Mouse (Mus musculus): ENCODE measurements around the gene Celf5.

Gene Celf5

GRCm38 (mm10) chr10:81482533-81482889 is at the start of gene Celf5:
Gene Celf5 (minus strand): TSS chr10:81482709.
- in situ Hi-C loops (cut with MboI), result no loop called here

GRCm38 (mm10) chr10:81526779-81527178 is 44.3 kb upstream of the Celf5 start:
- in situ Hi-C loops (cut with MboI), result no loop called here

GRCm38 (mm10) chr10:81525017-81525694 is 42.6 kb upstream of the Celf5 start:
- in situ Hi-C loops (cut with MboI), result no loop called here

DNA sequence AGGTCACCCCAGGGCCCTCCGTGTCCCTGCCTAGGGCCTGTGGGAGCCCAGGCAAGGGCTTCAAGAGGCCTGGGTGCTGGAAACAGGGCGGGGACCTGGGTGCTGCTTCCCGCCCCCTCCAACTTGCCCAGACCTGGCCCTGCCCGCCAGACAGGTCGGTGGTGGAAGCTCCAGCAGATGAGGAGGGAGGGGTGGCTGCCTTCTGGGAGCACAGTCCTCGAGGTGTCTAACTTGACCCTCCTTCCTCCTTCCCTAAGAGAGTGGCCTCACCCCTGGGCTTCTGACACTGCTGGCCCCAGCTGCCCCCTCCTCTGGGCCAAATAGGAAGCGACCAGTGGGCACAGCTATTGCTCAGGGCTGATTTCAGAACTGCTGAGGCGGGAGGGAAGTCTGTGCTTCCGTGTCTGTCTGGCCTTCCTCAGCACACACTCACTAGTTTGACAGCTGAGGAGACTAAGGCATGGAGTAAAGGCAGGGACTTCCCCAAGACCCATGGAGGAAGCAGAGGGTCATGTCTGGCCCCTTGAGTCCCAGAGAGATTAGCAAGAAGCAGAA is 41.6 kb upstream of the Celf5 start, which contains the start of gene Gna15:
Gene Gna15 (minus strand): TSS at position 175 of the 555 bp plus-strand sequence.
- in situ Hi-C loops (cut with MboI), result no loop called here

- in situ Hi-C loops (cut with MboI), result no loop called here
Measured at GRCm38 (mm10) chr10:81523570-81523969, 41.1 kb upstream of the Celf5 start.

- in situ Hi-C loops (cut with MboI), result no loop called here
Measured at GRCm38 (mm10) chr10:81523142-81523541, 40.6 kb upstream of the Celf5 start.

DNA sequence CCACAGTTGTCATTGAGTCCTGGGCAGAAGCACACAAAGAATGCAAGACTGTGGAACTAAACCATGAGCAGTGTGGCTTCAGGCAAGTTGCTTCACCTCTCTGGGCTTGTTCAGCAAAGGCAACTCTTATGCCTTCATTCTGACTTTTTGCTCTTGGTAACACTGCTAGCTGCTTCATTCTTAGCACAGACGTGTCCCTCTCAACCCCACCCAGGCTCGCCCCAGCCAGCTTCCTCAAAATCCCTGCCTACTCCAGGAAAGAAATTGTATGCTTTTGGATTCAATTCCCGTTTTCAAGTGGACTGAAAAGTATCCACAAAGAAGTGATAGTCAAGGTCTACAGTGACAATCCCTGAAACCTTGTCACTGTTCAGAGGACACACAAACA is 37.5 kb upstream of the Celf5 start:
- in situ Hi-C loops (cut with MboI), result no loop called here

- in situ Hi-C loops (cut with MboI), result no loop called here
Measured at GRCm38 (mm10) chr10:81519227-81519977, 36.9 kb upstream of the Celf5 start.

DNA sequence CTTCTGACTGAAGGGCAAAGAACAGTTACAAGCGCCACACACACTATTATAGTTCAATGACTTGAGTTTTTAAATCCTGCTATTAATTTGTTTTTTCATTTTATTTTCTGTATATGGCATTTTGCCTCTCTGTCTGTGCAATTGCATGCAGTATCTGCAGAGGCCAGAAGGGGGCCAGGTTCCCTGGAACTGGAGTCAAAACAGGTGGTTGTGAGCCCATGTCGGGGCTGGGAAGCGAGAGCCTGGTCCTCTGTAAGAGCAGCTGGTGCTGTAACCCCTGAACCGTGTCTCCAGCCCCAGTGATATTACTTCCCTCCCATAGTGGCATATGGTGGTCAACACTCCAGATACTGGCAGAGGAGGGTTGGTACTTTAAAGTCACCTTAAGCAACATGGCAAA is 36.0 kb upstream of the Celf5 start:
- in situ Hi-C loops (cut with MboI), result no loop called here

DNA sequence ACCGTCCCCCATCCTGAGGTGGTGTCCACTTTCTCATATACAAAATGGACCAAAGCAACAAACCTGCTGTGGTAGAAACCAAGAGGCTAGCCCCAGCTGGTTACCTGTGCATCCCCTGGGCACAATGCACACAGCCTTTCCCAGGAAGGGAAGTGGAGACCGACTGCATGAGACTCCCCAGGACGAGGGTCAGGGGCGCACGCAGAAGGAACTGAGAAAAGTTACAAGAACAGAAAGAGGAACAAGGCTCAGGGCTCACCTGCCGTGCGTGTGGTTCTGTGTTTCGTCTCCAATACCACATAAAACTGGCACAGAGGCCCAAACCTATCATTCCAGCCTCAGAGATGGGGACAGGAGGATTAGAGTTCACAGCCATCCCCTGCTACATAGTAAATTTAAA is 34.7 kb upstream of the Celf5 start:
- in situ Hi-C loops (cut with MboI), result no loop called here

DNA sequence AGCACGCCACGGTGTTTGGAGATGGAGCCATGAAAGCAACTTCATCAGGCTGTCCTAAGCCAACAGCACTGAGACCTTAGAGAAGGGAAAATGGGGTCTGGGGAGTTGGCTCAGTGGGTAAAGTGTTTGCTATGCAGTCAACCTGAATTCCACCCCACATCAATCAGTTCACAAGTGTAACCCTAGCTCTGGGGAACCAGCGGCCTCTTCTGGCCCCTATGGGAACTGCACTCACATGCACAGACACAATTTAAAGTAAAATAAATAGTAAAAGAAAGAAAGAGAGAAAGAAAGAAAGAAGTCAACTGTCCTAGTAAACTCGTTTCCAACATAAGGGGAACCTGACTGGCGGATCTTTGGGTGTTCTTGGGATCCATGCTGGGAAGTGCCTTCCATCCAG is 31.3 kb upstream of the Celf5 start:
- in situ Hi-C loops (cut with MboI), result no loop called here

DNA sequence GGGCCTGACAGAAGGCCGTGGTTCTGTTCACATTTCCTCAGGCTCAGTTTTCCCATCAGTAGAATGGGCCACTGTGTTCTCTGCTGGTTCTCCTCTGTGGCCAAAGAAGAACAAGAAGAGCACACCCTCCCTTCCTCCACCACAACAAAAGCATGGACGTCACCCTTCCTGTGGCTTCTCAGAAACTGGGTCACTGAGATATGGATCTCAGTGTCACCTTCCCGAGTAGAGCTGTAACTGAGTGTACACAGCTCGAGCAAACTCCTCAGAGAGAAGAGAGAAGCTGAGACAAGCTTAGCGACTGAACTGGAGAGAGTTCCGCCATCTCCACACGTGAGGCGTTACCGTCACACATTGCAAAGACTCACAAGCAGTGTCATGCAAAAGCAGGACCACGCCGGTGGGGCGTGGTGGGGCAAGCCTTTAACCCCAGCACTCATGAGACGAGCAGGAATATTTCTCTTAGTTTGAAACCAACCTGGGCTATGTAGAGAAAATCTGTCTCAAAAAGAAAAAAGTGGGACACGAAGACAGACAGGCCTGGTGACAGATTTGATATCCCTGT is 27.8 kb upstream of the Celf5 start:
- in situ Hi-C loops (cut with MboI), result no loop called here

- in situ Hi-C loops (cut with MboI), result no loop called here
Measured at GRCm38 (mm10) chr10:81507691-81508489, 25.4 kb upstream of the Celf5 start.

DNA sequence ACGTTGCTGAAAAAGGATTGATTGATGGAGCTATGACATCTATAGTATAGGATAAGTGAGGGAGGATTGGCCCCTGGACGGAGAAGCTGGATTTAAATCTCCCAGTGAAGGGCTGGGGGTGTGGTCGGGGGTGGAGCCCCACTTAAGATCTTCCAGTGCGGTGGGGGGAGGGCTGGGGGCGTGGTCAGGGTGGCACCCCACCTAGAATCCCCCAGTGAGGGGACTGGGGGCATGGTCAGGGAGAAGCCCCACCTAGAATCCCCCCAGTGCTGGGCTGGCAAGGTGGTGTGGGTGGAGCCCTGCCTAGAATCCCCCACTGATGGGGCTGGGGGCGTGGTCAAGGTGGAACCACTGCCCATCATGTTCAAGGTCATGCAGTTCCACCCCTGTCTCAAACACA is 24.6 kb upstream of the Celf5 start:
- in situ Hi-C loops (cut with MboI), result no loop called here

DNA sequence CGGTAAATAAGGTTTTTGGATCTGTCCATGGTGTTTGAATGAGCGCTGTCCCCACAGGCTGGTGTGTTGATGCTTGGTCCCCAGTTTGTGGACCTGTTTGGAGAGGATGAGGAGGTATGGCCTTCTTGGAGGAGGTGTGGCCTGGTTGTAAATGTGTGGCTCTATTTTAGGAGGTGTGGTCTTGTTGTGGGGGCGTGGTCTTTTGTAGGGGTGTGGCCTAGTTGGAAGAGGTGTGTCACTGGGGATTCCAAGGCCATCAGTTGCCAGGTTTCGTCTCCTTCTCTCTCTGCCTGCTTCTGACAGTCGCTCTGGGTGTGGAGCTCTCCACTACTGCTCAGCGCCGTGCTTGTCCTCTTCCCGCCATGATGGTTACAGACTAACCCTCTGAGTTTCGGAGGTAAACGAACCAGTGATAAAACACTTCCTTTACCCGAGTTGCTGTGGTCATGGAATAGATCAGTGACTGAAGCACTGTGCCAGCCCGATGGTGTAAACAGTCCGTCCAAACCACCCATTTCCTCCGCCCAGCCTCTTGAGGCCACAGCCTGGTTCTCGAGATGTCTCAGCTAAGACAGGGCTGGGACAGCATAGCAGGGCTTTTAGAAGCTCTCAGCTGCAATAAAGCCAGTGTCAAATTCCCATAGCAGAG is 22.6 kb upstream of the Celf5 start:
- in situ Hi-C loops (cut with MboI), result no loop called here

DNA sequence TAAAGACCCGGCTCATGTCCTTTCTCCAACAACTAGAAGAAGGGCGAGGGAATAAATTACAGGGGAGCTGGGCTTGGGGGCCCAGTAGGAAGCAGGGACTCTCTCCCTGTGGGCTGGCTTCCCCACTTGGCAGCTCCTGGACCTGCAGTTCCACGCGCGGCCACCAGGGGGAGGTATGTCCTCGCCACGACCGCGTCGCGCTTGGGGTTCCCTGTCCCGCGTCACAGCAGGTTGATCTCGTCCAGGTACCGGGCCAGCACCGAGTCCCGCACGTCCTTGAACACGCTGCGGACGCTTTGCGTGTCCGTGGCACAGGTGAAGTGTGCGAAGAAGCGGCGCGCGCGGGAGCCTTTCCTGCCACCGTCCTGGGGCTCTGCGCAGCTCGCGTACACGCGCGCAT is 20.1 kb upstream of the Celf5 start:
- in situ Hi-C loops (cut with MboI), result no loop called here

DNA sequence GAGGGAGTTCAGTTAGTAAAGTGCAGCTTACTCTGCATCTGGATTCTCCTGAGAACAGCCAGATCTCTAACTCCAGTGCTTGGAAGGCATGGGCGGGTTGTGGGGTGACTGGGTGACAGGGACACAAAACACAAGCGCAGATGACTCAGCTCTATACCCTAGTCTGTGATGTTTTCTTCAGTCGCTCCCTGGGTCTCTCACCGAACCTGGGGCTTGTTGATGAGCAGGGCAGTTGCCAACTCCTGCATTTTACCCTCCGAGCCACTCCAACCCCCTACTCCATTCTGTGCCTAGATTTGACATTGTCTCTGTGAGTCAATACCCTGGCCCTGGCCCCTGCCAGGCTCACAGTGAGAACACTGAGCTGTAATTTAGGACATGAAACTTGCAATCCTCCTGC is 19.4 kb upstream of the Celf5 start:
- in situ Hi-C loops (cut with MboI), result no loop called here

DNA sequence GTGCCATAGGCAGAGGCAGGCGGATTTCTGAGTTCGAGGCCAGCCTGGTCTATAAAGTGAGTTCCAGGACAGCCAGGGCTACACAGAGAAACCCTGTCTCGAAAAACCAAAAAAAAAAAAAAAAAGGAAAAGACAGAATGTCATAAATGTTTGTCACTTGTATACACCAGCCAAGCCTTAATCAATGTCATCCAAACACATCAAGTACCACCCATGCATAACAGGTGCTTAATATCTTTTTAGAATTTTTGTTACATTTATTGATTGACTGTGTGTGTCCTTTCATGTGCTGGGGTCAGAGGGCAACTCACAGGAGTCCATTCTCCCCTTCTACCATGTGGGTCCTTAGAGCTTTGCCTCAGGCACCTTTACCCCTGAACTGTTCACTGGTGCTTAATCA is 17.5 kb upstream of the Celf5 start, which contains the start of gene S1pr4:
Gene S1pr4 (minus strand): TSS at position 101 of the 400 bp plus-strand sequence.
- in situ Hi-C loops (cut with MboI), result no loop called here

- in situ Hi-C loops (cut with MboI), result loop anchor here (5.0 kb wide), 1 partner anchor 33 kb away; no protein-coding TSS in a partner anchor
Measured at GRCm38 (mm10) chr10:81499250-81499901, 16.9 kb upstream of the Celf5 start.

DNA sequence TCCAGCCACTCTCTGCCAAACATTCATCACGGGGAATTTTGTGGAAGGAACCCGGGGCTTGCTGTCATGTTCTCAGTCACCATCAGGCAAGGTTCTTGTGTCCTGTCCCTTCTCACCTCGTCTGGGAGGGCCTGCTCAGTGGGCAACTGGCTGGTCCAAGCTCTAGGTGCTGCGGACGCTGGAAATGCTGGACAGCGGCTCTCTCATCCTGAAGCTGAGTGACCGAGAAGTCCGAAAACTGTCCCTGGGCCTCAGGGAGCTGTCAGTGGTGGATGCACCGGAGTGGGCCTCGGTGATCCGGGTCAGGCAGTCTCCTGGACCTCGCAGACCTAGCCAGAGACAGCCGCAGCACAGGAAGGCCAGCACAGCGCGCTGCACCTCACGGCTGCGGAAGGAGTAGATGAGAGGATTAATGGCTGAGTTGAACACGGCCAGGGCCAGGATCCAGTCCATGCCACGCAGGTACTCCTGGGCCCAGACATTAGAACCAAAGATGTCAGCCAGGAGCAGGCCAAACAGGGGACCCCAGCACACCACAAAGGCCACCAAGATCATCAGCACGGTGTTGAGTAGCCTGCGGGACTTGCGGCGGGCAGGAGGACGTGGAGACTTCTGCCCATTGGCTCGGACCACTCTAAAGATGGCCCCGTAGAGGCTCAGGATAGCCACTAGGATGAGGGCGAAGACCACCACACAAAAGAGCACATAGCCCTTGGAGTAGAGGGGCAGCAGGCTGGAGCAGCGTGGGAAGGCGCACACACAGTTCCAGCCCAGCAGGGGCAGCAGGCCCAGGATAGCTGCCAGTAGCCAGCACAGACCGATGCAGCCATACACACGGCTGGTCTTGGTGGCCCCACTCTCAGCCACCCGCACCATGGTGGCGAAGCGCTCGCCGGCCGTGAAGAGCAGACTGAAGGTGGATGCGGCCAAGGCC is 16.1 kb upstream of the Celf5 start:
- in situ Hi-C loops (cut with MboI), result loop anchor here (5.0 kb wide), 1 partner anchor 34 kb away; no protein-coding TSS in a partner anchor
